Mouse (Mus musculus): ENCODE results near the gene Fnbp1. TPM values are rescaled to one million over a fixed set of nuclear protein-coding genes. Genes with fewer than 3 reads are reported as not detected.

Gene Fnbp1
- polyA plus RNA-seq (2015; fragmentation: Illumina TruSeq; extraction: RNeasy Lipid Tissue Mini Kit (QIAGEN cat#74804); ENCODE audit: insufficient read depth, low replicate concordance): 126 TPM

GRCm38 (mm10) chr2:31141867-31142454, at the start of gene Fnbp1:
Gene Fnbp1, minus strand, starts transcription at chr2:31142008.

GRCm38 (mm10) chr2:31151892-31152812, 10.3 kb upstream of the Fnbp1 start, which contains the start of gene Gpr107:
Gene Gpr107, plus strand, starts transcription at chr2:31152316.

GRCm38 (mm10) chr2:30981790-30982513, 159.9 kb downstream of the Fnbp1 start, which contains the start of the genes BC005624 and Usp20:
Gene BC005624, minus strand, starts transcription at chr2:30982201.
Gene Usp20, plus strand, starts transcription at chr2:30982279.

Other genes with a start within 250 kb of the Fnbp1 start
- gene Ptges, start 212.1 kb downstream of the Fnbp1 start, polyA plus RNA-seq (2015; fragmentation: Illumina TruSeq; extraction: RNeasy Lipid Tissue Mini Kit (QIAGEN cat#74804); ENCODE audit: insufficient read depth, low replicate concordance): 6.3 TPM
- gene Tor1b, start 189.0 kb downstream of the Fnbp1 start, polyA plus RNA-seq (2015; fragmentation: Illumina TruSeq; extraction: RNeasy Lipid Tissue Mini Kit (QIAGEN cat#74804); ENCODE audit: insufficient read depth, low replicate concordance): 46.2 TPM
- 57.0 TPM for gene Tor1a, start 174.1 kb downstream of the Fnbp1 start, polyA plus RNA-seq (2015; fragmentation: Illumina TruSeq; extraction: RNeasy Lipid Tissue Mini Kit (QIAGEN cat#74804); ENCODE audit: insufficient read depth, low replicate concordance)
- gene BC005624, start 159.8 kb downstream of the Fnbp1 start, polyA plus RNA-seq (2015; fragmentation: Illumina TruSeq; extraction: RNeasy Lipid Tissue Mini Kit (QIAGEN cat#74804); ENCODE audit: insufficient read depth, low replicate concordance): 74.0 TPM
- gene Usp20, start 159.7 kb downstream of the Fnbp1 start, polyA plus RNA-seq (2015; fragmentation: Illumina TruSeq; extraction: RNeasy Lipid Tissue Mini Kit (QIAGEN cat#74804); ENCODE audit: insufficient read depth, low replicate concordance): 4.5 TPM
- gene Gpr107, start 10.3 kb upstream of the Fnbp1 start, polyA plus RNA-seq (2015; fragmentation: Illumina TruSeq; extraction: RNeasy Lipid Tissue Mini Kit (QIAGEN cat#74804); ENCODE audit: insufficient read depth, low replicate concordance): 39.4 TPM
- 1.7 TPM for gene Ncs1, start 103.8 kb upstream of the Fnbp1 start, polyA plus RNA-seq (2015; fragmentation: Illumina TruSeq; extraction: RNeasy Lipid Tissue Mini Kit (QIAGEN cat#74804); ENCODE audit: insufficient read depth, low replicate concordance)
- 0.14 TPM for gene Hmcn2, start 172.4 kb upstream of the Fnbp1 start, polyA plus RNA-seq (2015; fragmentation: Illumina TruSeq; extraction: RNeasy Lipid Tissue Mini Kit (QIAGEN cat#74804); ENCODE audit: insufficient read depth, low replicate concordance)

All from spleen, adult 10 weeks (tissue).